Mouse (Mus musculus) G1E (cell line): ENCODE measurements around the gene P3h2. TPM values are rescaled to one million over a fixed set of nuclear protein-coding genes. Genes with fewer than 3 reads are reported as not detected.

Experiments used
- ATAC-seq: 2 replicates; pipeline ENCODE4 v1.8.0; 2016; ENCODE audit warnings: mild to moderate bottlenecking; ENCODE audit not compliant: insufficient number of reproducible peaks, poor library complexity, low FRiP score, severe bottlenecking; ENCODE audit errors: extremely low read depth
- DNase-seq: peaks from one replicate; pipeline ENCODE4 v3.0.0; 2012; ENCODE audit warnings: low spot score
- H3K27me3 ChIP-seq: 2 replicates; pipeline ENCODE4 v1.6.1; 2012; ENCODE audit warnings: mild to moderate bottlenecking, low read length, inconsistent platforms; ENCODE audit not compliant: insufficient read depth
- H3K36me3 ChIP-seq: replicated peaks from 2 replicates; pipeline ENCODE3; 2012; ENCODE audit warnings: mild to moderate bottlenecking, inconsistent platforms
- H3K4me1 ChIP-seq: 2 replicates; pipeline ENCODE4 v1.6.1; 2012; ENCODE audit warnings: low read depth, low read length, inconsistent platforms, mixed read lengths; ENCODE audit not compliant: insufficient read depth
- H3K4me3 ChIP-seq: 2 replicates; pipeline ENCODE4 v1.5.1; 2012; ENCODE audit warnings: low read depth, mild to moderate bottlenecking, inconsistent platforms, low read length, moderate library complexity, mixed read lengths
- H3K9me3 ChIP-seq: replicated peaks from 2 replicates; pipeline ENCODE4 v1.6.1; 2012; ENCODE audit warnings: inconsistent platforms
- CTCF ChIP-seq: IDR thresholded peaks from 2 replicates; pipeline ENCODE4 v1.5.1; 2012; ENCODE audit warnings: low read depth, low read length, inconsistent platforms, mixed read lengths
- GATA1 ChIP-seq: IDR thresholded peaks from 2 replicates; pipeline ENCODE4 v1.6.1; 2012; ENCODE audit warnings: borderline replicate concordance, low read length, inconsistent platforms, mixed read lengths
- GATA2 ChIP-seq: IDR thresholded peaks from 2 replicates; pipeline ENCODE4 v1.6.1; 2012; ENCODE audit warnings: low read depth, low read length, inconsistent platforms, borderline replicate concordance
- POLR2AphosphoS5 ChIP-seq: IDR thresholded peaks from 2 replicates; pipeline ENCODE4 v1.6.1; 2012; ENCODE audit warnings: low read depth, low read length, inconsistent platforms; ENCODE audit not compliant: insufficient replicate concordance
- TAL1 ChIP-seq: conservative IDR thresholded peaks from 2 replicates; pipeline ENCODE4 v1.6.1; 2012; ENCODE audit warnings: low read depth, low read length, inconsistent platforms, mixed read lengths
- polyA plus RNA-seq: library from polyadenylated mRNA; stranded (reverse); fragments of >175 nt; gene quantifications from 2 replicates; pipeline ENCODE4 v1.2.3, GENCODE M21; 2012
- total RNA-seq, 2 experiments: library from RNA; stranded (forward) in 1 of 2; stranded (reverse) in 1 of 2; fragments of 200-1000 nt in 1 of 2; fragments of >200 nt in 1 of 2; fragmentation: Nextera tagmentation in 1 of 2; gene quantifications; 2 replicates each; pipeline ENCODE4 v1.2.3; 2014 to 2017

P3h2 gene
- total and polyA plus RNA-seq, 3 experiments: not detected

DNA sequence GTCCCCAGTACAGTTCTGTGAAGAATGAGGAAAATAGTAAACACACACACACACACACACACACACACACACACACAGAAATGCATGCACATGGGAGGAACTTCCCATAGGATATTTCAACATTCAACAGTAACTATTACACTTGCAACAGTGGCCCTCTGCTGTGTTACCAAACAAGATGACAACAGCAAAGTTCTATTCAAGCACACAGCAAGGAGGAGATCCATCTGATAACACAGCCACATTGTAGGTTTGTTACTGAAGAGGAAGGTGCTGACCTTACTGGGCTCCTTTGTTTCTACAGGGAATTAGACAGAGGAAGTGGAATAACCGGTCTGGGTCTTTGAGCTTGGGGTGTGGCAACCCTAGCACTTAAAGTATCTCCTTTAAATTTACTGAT, 157.5 kb downstream of the P3h2 start:
- no peak for TF ChIP-seq GATA1
- TF ChIP-seq TAL1: no peak
- no peak for TF ChIP-seq CTCF
- no peak for TF ChIP-seq GATA2
- no peak for TF ChIP-seq POLR2AphosphoS5
- Histone ChIP-seq H3K4me3 (no peak overlapping the region), H3K9me3 (peaks cover 11% of the 10 kb centered on the region; the same call in 1 of the 2 replicates), H3K4me1 (no peaks in the 10 kb centered on the region), H3K27me3 (no peaks in the 10 kb centered on the region), H3K36me3 (no peaks in the 10 kb centered on the region)
- ATAC-seq: no peak
- no peak for DNase-seq

DNA sequence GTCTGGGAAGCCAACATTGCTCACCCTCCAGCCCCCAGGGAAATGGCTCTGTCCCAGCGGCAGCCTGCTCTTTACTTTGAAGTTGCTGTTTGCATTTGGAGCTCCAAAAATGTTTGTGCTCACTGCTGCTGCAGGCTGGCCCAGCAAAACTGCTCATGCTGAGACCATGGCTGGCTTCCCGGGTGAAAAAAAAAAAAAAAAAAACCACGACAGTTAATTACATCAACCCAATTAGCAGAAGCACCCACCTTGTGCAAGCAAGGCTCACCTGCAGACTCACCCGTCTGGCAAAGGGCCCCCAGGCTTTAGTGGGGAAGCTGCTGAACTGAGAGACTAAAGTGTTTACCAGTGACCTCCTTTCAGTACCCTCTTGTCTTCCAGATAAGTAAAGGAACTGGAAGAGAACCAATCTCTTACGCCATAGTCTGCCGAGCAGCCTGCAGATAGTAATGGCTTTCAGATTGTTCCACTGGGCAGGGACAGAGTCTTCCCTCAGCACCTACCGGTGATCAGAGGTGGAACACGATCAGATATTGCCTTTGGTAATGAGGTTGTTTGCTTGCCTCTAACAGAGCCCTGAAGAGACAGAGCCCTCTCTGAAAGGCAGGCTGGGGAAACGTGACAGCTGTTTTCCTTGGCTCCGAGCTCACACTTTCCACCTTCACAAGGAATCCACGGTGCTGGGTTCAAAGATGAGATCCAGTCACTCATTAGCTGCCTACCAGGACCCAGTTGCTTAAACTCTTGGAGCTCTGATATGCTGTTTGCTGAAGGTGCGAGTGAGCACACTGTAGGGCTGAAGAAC, 160.2 kb downstream of the P3h2 start:
- Histone ChIP-seq H3K9me3 (peaks cover 15% of the 10 kb centered on the region), H3K4me3 (no peak overlapping the region), H3K4me1 (no peaks in the 10 kb centered on the region), H3K36me3 (no peaks in the 10 kb centered on the region), H3K27me3 (no peaks in the 10 kb centered on the region)
- no peak for ATAC-seq
- TF ChIP-seq GATA1 (no peak), TAL1 (no peak), GATA2 (no peak), POLR2AphosphoS5 (no peak), CTCF (no peak)
- DNase-seq: no peak

DNA sequence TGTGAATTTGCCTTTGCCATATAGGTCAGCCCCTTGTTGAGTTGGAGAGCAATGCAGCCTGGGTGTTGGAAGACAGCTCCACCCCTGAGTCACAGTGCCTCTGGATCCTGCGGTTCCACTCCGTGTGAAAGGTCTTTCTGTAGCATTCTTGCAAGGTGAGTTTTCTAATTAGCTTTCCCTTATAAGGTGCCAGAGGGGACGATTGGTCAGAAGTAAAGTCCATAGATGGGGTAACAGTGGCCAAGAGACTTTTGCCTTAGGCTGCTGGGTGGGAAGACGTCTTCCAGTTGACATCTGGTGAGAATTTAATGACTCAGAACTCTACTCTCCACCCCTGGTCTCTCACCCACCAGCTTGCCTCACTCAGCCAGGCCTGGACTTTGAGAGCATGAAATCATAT, 163.3 kb downstream of the P3h2 start:
- DNase-seq (no peak), ATAC-seq (no peak)
- Histone ChIP-seq H3K9me3 (peaks cover 13% of the 10 kb centered on the region), H3K4me3 (no peak overlapping the region), H3K27me3 (no peaks in the 10 kb centered on the region), H3K4me1 (no peaks in the 10 kb centered on the region), H3K36me3 (no peaks in the 10 kb centered on the region)
- TF ChIP-seq GATA2 (no peak), TAL1 (no peak), GATA1 (no peak), POLR2AphosphoS5 (no peak), CTCF (no peak)

DNA sequence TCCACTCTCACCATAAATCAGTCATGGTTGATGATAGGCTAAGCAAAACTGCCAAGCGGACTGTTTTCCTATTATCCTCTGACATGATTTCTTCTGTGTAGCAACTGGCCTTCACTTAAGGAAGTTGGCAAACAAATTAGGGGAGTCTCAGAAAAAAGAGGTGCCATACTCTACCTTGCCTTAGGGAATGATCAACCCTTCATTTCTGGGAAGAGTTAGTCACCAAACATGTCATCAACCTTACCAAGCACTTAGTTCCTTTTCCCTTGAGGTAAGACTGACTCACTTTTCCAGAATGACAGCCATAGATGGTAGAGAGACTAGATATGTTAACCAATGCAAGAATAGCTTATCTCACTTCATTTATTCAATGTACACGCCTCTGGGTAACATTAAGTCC, 171.4 kb downstream of the P3h2 start:
- no peaks in the 10 kb centered on the region for H3K27me3 ChIP-seq
- H3K4me3 ChIP-seq: no peak overlapping the region
- ATAC-seq (no peak), DNase-seq (no peak)
- no peak for TF ChIP-seq GATA1
- no peak for TF ChIP-seq TAL1
- no peaks in the 10 kb centered on the region for H3K4me1 ChIP-seq
- H3K36me3 ChIP-seq: no peaks in the 10 kb centered on the region
- no peaks in the 10 kb centered on the region for H3K9me3 ChIP-seq

DNA sequence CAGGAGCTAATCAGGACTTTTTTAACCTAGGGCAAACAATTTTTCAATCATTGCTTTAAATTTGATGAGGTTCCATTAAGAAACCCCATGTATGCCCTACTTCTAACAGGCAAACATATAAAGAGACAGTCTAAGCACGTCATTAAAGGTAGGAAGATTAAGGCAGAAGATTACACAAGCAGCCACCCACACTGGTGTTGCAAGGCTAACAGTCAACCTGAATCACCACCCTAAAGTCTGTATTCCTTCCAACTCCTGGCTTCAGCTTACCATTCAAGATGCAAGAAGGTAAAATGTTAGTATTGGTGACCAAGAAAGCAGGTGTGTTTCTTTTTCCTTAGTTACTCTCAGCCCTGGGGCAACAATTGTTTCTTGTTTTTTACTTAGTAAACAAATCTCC, 193.4 kb downstream of the P3h2 start:
- no peaks in the 10 kb centered on the region for H3K36me3 ChIP-seq
- TF ChIP-seq CTCF: no peak
- no peak for TF ChIP-seq POLR2AphosphoS5
- no peak for TF ChIP-seq GATA1
- no peak for TF ChIP-seq TAL1
- TF ChIP-seq GATA2: no peak
- peaks cover 2% of the 10 kb centered on the region; the same call in 1 of the 2 replicates for H3K9me3 ChIP-seq
- no peak for ATAC-seq
- no peak overlapping the region for H3K4me3 ChIP-seq
- H3K4me1 ChIP-seq: no peaks in the 10 kb centered on the region
- no peak for DNase-seq
- H3K27me3 ChIP-seq: no peaks in the 10 kb centered on the region
